Mouse (Mus musculus): ENCODE results near the gene AC134908.4.

GRCm38 (mm10) chr17:25796951-25797369 lies 1.5 kb upstream of the AC134908.4 start, which contains the start of gene Metrn:
- TF ChIP-seq MAFK (IDR thresholded peaks at IDR 0.05; ENCODE audit: insufficient read depth, low read depth, low read length) (no peak), ZNF384 (IDR thresholded peaks at IDR 0.05; ENCODE audit: low read depth, low read length) (no peak), HCFC1 (IDR thresholded peaks at IDR 0.05; ENCODE audit: borderline replicate concordance, insufficient read depth, low read length) (no peak), ZC3H11A (IDR thresholded peaks at IDR 0.05; ENCODE audit: borderline replicate concordance, low read depth, low read length) (no peak)

Data from ES-E14 (cell line).